Mouse (Mus musculus) midbrain, embryonic 14.5 days (tissue): ENCODE measurements around the gene Card11. TPM values are rescaled to one million over a fixed set of nuclear protein-coding genes. Genes with fewer than 3 reads are reported as not detected.
A peak's percentile ranks its signal among the peaks of the same experiment; 100 is the strongest.

Experiments used
- ATAC-seq: fragments of 200-750 bp; cut with Nextera tagmentation; 2 replicates; pipeline ENCODE4 v1.8.0; 2017; ENCODE audit warnings: moderate number of reproducible peaks, moderate library complexity; ENCODE audit not compliant: low FRiP score, low TSS enrichment
- DNase-seq: peaks from one replicate; pipeline ENCODE4 v3.0.0-alpha.2; 2015
- H3K27ac ChIP-seq: fragments of 300-500 bp; sonication (generic); replicated peaks from 2 replicates; pipeline ENCODE4 v1.5.1; 2014; ENCODE audit warnings: mild to moderate bottlenecking, low read depth, low read length, moderate library complexity
- H3K27me3 ChIP-seq: fragments of 300-500 bp; sonication (generic); 2 replicates; pipeline ENCODE4 v1.6.1; 2014; ENCODE audit warnings: low read length, control low read depth, mixed read lengths; ENCODE audit not compliant: control insufficient read depth, insufficient read depth
- H3K36me3 ChIP-seq: fragments of 300-500 bp; sonication (generic); 2 replicates; pipeline ENCODE4 v1.6.1; 2014; ENCODE audit warnings: low read length, control low read depth; ENCODE audit not compliant: control insufficient read depth, insufficient read depth
- H3K4me1 ChIP-seq: fragments of 300-500 bp; sonication (generic); 2 replicates; pipeline ENCODE4 v1.6.1; 2014; ENCODE audit warnings: mild to moderate bottlenecking, antibody characterized with exemption, low read length, control low read depth; ENCODE audit not compliant: control insufficient read depth, insufficient read depth
- H3K4me2 ChIP-seq: fragments of 300-500 bp; sonication (generic); 2 replicates; pipeline ENCODE4 v1.6.1; 2014; ENCODE audit warnings: mild to moderate bottlenecking, low read length, moderate library complexity
- H3K4me3 ChIP-seq: fragments of 300-500 bp; sonication (generic); replicated peaks from 2 replicates; pipeline ENCODE4 v1.5.1; 2014; ENCODE audit warnings: low read depth, low read length
- H3K9ac ChIP-seq: fragments of 300-500 bp; sonication (generic); replicated peaks from 2 replicates; pipeline ENCODE4 v1.6.1; 2014; ENCODE audit warnings: mild to moderate bottlenecking, low read length, moderate library complexity
- H3K9me3 ChIP-seq: fragments of 300-500 bp; sonication (generic); 2 replicates; pipeline ENCODE4 v1.6.1; 2016; ENCODE audit warnings: low read length, control low read depth, mixed read lengths; ENCODE audit not compliant: control insufficient read depth
- WGBS: fragments of 180-500 bp; shearing (Covaris S2); extraction: QIAGEN DNeasy Blood & Tissue Kit; methylation state at CpG from one replicate; pipeline ENCODE4 v1.1.7; 2014; 5-methylcytosine and 5-hydroxymethylcytosine counted together
- polyA plus RNA-seq: library from polyadenylated mRNA; unstranded; fragments of >200 nt; fragmentation: Nextera tagmentation; extraction: Ambion mirVana; gene quantifications from 2 replicates; pipeline ENCODE4 v1.2.1, GENCODE M21; 2014

Gene Card11
- polyA plus RNA-seq, 1 experiment from 2014 or later, result 0.28 TPM

DNA sequence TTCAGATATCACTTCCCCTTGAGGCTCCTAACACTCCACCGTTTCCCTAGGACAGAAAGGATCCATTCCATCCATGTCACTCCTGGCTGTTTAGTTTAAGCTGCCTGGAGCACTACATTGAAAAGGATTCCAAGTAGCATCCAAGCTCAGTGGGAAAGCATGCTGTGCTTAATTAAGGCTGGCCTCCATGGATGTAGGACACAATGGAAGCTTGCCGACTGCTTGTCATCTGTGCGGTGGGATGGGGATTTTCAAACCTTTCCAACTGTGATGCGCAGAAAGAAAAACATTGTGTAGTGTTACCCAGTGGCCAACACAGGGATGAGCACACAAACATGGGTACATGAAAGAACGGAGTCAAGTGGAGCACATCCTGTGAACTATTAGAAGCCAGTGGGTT lies 89.5 kb downstream of the Card11 start:
- peak; percentile 10 for DNase-seq
- Histone ChIP-seq H3K4me3 (no peak overlapping the region), H3K9me3 (peaks cover 10% of the 10 kb centered on the region; the same call in 1 of the 2 replicates), H3K27ac (no peak overlapping the region), H3K27me3 (no peaks in the 10 kb centered on the region), H3K36me3 (no peaks in the 10 kb centered on the region), H3K4me2 (no peak overlapping the region), H3K4me1 (no peaks in the 10 kb centered on the region), H3K9ac (no peak overlapping the region)
- 60% methylated on average over 5 of the region's 5 CpGs for WGBS
- ATAC-seq, result no peak

DNA sequence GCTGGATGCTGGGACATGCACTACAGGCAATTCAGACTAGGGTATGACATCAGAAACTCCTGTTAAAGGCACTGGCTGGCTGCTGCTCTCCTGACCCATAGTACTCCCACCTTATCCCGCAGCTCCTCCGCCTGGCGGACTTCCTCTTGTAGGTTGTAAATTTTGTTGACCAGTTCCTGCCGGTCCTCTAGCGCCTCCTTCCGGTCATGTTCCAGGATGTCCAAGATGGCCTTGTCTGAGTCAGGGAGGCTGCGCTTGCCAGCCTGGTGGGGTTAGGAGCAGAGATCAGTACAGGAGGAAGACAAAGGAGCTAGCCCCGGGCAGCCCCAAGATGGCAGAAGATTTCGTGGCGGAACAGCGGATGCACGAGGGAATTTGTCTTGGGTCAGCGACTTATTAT lies 99.5 kb downstream of the Card11 start:
- Histone ChIP-seq H3K36me3 (no peaks in the 10 kb centered on the region), H3K27ac (no peak overlapping the region), H3K4me1 (no peaks in the 10 kb centered on the region), H3K9me3 (no peaks in the 10 kb centered on the region), H3K9ac (no peak overlapping the region), H3K27me3 (no peaks in the 10 kb centered on the region), H3K4me2 (no peak overlapping the region), H3K4me3 (no peak overlapping the region)
- DNase-seq (no peak), ATAC-seq (no peak)
- WGBS, result 87% methylated on average over 13 of the region's 13 CpGs

DNA sequence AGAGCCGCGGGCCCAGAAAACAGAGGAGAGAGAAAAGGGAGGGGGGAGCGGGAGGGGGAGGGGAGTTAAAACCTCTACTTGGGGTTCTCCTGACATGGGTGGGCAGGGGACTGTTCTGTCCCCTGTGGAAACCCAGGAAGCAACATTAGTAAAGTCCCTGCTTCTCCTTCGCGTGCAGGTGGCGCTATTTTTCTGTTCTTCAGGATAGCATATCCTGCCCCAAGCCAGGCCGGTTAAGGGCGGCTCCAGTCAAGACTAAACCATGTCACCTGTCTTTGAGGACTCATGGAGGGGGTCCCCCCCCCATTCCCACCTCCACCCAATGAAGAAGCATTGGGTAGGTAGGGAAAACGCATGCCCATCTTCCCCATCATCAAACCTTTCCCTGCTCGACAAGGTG lies 109.3 kb downstream of the Card11 start:
- Histone ChIP-seq H3K36me3 (no peaks in the 10 kb centered on the region), H3K27ac (no peak overlapping the region), H3K9ac (no peak overlapping the region), H3K27me3 (no peaks in the 10 kb centered on the region), H3K4me3 (no peak overlapping the region), H3K4me1 (no peaks in the 10 kb centered on the region), H3K4me2 (no peak overlapping the region), H3K9me3 (no peaks in the 10 kb centered on the region)
- ATAC-seq, result no peak
- 55% methylated on average over 10 of the region's 10 CpGs for WGBS
- peak; percentile 49 for DNase-seq

DNA sequence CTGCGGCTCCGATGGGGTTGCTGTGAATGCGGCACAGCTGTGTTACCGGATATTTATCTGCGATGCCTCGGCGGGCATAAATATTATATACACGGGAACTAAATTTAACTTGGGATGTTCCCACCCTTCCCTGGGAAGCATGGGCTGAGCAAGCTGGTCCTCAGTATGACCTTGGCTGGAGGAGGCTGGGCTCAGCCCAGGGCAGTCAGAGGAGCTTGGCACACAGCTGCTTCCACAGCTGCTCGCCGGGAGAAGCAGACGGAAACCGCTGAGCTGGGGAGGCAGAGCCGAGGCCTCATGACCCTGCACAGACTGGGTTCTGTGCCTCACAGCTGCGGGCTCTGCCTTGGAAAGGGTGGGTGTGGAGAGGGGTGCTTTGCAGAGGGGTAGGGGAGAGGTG lies 110.3 kb downstream of the Card11 start:
- Histone ChIP-seq H3K27me3 (no peaks in the 10 kb centered on the region), H3K9ac (no peak overlapping the region), H3K27ac (no peak overlapping the region), H3K4me2 (no peak overlapping the region), H3K9me3 (no peaks in the 10 kb centered on the region), H3K4me3 (no peak overlapping the region), H3K4me1 (no peaks in the 10 kb centered on the region), H3K36me3 (no peaks in the 10 kb centered on the region)
- 71% methylated on average over 14 of the region's 14 CpGs for WGBS
- ATAC-seq (no peak), DNase-seq (peak; percentile 31)

DNA sequence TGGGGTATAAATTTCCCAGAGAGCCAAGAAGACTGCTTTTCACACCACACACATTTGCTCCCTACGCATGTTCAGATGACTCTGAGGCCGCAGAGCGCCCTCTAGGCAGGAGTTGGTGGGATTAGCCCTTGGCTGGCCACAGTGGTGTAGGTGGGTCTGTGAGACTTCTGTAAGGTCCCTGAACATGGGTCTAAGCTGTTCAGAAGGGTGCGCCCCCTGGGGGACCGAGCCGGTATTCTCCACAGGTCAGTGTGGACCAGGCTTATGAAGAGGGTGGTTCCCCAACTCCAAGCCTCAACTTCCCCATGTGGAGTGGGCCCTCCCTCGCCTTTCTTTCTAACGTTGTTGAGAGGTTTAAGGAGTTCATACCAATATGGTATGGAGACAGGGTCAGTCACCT lies 110.8 kb downstream of the Card11 start:
- Histone ChIP-seq H3K27me3 (no peaks in the 10 kb centered on the region), H3K9me3 (no peaks in the 10 kb centered on the region), H3K4me3 (no peak overlapping the region), H3K9ac (no peak overlapping the region), H3K36me3 (no peaks in the 10 kb centered on the region), H3K4me2 (no peak overlapping the region), H3K4me1 (no peaks in the 10 kb centered on the region), H3K27ac (no peak overlapping the region)
- WGBS, result 39% methylated on average over 8 of the region's 8 CpGs
- no peak for ATAC-seq
- peak; percentile 26 for DNase-seq

DNA sequence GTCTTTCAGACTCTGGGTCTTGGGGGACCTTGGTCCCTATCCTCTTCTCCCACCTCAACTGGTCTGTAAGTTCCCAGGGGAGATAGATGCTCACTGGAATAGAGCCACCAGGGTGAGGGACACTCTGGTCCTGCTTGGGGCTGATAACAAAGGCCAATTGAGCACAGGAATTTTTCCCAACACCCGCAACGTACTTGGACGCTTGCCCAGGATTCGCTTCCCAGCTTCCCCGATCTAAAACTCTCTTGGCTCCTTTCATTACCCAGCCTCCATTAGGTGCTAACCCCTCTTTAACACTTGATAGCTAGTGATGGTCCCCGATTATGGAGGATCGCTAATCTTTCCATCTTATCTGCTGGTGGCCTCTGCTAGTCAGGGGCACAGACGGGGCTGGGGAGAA lies 112.5 kb downstream of the Card11 start:
- Histone ChIP-seq H3K36me3 (no peaks in the 10 kb centered on the region), H3K4me1 (no peaks in the 10 kb centered on the region), H3K9ac (no peak overlapping the region), H3K27me3 (no peaks in the 10 kb centered on the region), H3K4me3 (no peak overlapping the region), H3K9me3 (no peaks in the 10 kb centered on the region), H3K27ac (no peak overlapping the region), H3K4me2 (no peak overlapping the region)
- no peak for ATAC-seq
- peak; percentile 20 for DNase-seq
- WGBS, result 78% methylated on average over 8 of the region's 8 CpGs

DNA sequence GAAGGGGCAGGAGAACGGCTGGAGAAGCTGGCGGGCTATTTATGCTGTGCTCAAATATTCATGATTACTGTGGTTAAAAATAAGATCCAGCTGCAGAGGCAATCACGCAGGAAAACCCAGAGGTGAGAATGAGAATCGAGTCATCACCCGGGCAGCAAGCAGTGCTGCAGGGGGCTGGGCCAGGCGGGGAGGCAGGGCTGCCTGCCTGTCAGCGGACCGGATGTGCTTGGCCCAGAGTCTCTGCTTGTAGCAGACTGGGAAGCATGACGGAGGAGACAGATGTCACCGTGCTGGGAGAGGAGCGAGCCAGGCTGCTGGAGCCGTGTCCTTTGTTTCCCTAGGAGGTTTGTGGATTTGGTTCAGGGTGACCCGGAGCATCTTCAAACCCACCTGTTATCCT lies 115.4 kb downstream of the Card11 start:
- 54% methylated on average over 13 of the region's 13 CpGs for WGBS
- ATAC-seq, result no peak
- peak; percentile 12 for DNase-seq
- no peak overlapping the region for H3K4me3 ChIP-seq
- no peaks in the 10 kb centered on the region for H3K36me3 ChIP-seq
- no peak overlapping the region for H3K4me2 ChIP-seq
- no peak overlapping the region for H3K9ac ChIP-seq
- no peaks in the 10 kb centered on the region for H3K27me3 ChIP-seq
- H3K27ac ChIP-seq, result no peak overlapping the region
- no peaks in the 10 kb centered on the region for H3K9me3 ChIP-seq
- H3K4me1 ChIP-seq, result no peaks in the 10 kb centered on the region

DNA sequence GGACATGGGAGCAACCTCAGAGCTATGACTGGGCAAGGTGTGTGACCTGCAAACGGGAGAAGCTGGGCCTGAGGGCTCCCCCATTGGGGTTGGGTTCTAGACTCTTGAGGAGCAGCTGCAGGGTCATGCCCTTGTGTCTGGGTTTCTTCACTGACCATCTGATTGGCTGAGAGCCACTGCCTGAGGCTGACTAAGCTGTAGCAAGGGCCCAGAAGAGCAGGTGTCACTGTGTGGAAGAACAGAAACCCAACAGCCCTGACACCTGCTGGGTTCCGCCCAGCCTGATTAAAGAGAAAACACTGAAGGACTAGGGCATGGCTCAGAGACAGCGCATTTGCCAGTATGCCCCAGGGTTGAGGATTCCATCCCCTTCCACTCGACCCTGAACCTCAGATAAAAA lies 118.0 kb downstream of the Card11 start:
- no peaks in the 10 kb centered on the region for H3K9me3 ChIP-seq
- no peaks in the 10 kb centered on the region for H3K4me1 ChIP-seq
- 68% methylated on average over 4 of the region's 4 CpGs for WGBS
- ATAC-seq (no peak), DNase-seq (no peak)
- H3K36me3 ChIP-seq, result no peaks in the 10 kb centered on the region
- no peak overlapping the region for H3K27ac ChIP-seq
- no peak overlapping the region for H3K4me3 ChIP-seq
- no peaks in the 10 kb centered on the region for H3K27me3 ChIP-seq
- no peak overlapping the region for H3K4me2 ChIP-seq
- H3K9ac ChIP-seq, result no peak overlapping the region

DNA sequence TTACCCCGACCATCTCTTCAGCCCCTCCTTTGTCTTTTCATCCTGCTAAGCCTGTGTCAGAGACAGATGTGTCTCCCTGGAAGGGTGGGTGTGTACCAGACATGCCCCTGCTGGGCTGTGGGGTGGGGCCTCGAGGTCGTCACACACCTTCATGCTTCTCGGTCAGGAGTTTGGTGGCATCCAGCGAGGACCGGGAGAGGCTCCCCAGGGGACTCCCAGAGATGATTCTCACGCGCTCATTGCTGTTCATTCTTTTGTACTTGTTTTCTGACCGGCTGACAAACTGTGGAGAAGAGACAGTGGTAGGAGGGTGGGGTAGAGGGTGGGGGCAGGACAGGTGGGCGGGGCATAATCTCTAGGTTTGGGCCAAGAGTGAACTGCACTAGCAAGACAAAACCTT lies 120.2 kb downstream of the Card11 start:
- ATAC-seq, result no peak
- Histone ChIP-seq H3K4me2 (no peak overlapping the region), H3K36me3 (no peaks in the 10 kb centered on the region), H3K9me3 (no peaks in the 10 kb centered on the region), H3K4me1 (no peaks in the 10 kb centered on the region), H3K27ac (no peak overlapping the region), H3K4me3 (no peak overlapping the region), H3K27me3 (no peaks in the 10 kb centered on the region), H3K9ac (no peak overlapping the region)
- 57% methylated on average over 10 of the region's 10 CpGs for WGBS
- DNase-seq, result no peak
